Mouse (Mus musculus): Measurements from ENCODE around the gene Inhbe. TPM values are rescaled to one million over a fixed set of nuclear protein-coding genes. Genes with fewer than 3 reads are reported as not detected.

Gene Inhbe
- polyA plus RNA-seq, 1 experiment, result 0.10 TPM

GRCm38 (mm10) chr10:127348957-127349356, 5.3 kb downstream of the Inhbe start:
- DNase-seq (ENCODE audit: extremely low spot score in 1 of 2, low spot score in 1 of 2), result no peak

DNA sequence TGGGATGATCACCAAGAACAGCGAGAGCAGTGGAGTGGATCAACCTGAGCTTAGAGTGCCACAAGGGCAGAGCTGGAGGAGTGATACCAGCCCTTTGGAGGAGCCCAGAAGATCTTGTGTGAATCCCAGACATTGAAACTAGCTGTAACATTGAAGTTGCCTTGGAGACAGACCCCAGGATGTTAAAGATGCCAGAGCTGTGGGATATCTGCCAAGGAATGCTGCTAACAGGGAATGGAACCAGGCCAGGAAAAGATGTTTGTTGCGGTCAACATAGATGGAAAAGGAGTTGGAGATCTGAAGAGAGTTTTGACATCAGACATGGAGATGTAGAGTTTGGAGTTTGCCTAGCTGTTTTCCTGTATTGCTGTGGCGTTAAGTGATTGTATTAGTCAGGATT, 8.0 kb downstream of the Inhbe start:
- DNase-seq (ENCODE audit: extremely low spot score in 1 of 2, low spot score in 1 of 2), result no peak

- no peak for DNase-seq (ENCODE audit: extremely low spot score in 1 of 2, low spot score in 1 of 2)
Measured at GRCm38 (mm10) chr10:127343029-127343428, 11.2 kb downstream of the Inhbe start.

- peak; percentile 63 to 83 for DNase-seq (ENCODE audit: extremely low spot score in 1 of 2, low spot score in 1 of 2)
Measured at GRCm38 (mm10) chr10:127341891-127342639, 12.1 kb downstream of the Inhbe start, which contains the start of gene Gli1. TSS of gene Gli1 (minus strand) at chr10:127341974.

DNA sequence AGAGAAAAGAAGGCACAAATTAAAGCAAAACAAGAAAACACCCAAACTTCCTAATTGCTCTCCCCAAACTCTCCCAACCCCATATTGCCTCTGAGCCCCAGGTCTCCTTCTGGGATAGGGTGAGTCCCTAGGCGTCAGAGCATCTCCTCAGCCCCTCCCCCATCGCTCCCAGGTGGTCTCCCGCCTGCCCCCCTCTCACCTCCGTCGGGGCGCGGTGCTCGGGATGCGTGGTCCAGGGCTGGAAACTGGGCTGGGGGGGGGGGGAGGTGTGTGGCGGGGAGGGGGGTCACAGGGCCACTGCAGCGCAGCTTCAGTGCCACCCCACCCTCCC, 12.9 kb downstream of the Inhbe start:
- DNase-seq (ENCODE audit: extremely low spot score in 1 of 2, low spot score in 1 of 2), result no peak

GRCm38 (mm10) chr10:127340577-127341359, 13.4 kb downstream of the Inhbe start:
- DNase-seq (ENCODE audit: extremely low spot score in 1 of 2, low spot score in 1 of 2), result no peak

GRCm38 (mm10) chr10:127339683-127340576, 14.3 kb downstream of the Inhbe start:
- no peak for DNase-seq (ENCODE audit: extremely low spot score in 1 of 2, low spot score in 1 of 2)

GRCm38 (mm10) chr10:127338930-127339682, 15.1 kb downstream of the Inhbe start:
- peak; percentile 86 to 97 for DNase-seq (ENCODE audit: extremely low spot score in 1 of 2, low spot score in 1 of 2)

DNA sequence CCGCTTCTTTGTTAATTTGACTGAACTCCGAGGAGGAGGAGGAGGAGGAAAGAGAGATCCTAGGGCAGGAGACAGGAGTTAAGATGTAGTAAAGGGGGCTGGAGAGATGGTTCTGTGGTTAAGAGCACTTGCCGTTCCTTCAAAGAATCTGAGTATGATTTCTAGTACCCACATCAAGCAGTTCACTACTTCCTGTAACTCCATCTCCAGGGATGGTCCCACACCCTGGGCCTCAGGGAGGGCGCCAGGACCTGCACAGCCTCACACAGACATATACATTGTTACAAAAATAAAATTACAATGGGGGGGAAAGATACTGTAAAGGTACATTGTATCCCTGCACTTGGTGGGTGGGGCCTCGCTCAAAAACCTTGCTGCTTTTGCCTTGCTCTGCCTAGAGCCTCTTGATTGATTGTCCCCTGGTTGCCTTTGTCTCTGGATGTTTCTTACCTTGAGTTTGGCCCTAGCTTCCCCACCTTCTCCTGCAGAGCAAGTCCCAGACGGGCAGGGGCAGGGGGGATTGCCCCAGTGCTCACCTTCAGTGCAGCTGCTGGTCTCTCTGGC, 16.6 kb downstream of the Inhbe start:
- DNase-seq (ENCODE audit: extremely low spot score in 1 of 2, low spot score in 1 of 2), result no peak

GRCm38 (mm10) chr10:127336952-127337351, 17.3 kb downstream of the Inhbe start:
- no peak for DNase-seq (ENCODE audit: extremely low spot score in 1 of 2, low spot score in 1 of 2)

DNA sequence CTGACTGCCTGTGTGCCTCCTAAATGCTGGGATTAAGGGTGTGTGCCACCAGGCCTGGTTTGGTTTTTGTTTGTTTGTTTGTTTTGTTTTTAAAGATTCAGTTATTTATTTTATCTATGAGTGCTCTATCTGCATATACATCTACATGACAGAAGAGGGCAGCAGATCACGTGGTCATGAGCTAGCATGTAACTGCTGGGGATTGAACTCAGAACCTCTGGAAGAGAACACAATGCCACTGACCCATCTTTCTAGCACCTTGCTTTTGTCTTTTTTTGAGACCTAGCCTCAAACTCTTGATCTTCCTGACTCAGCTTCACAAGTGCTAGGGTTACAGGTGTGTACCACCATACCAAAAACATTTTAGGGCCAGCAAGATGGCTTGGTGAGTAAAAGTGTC, 18.9 kb downstream of the Inhbe start:
- no peak for DNase-seq (ENCODE audit: extremely low spot score in 1 of 2, low spot score in 1 of 2)

- DNase-seq (ENCODE audit: extremely low spot score in 1 of 2, low spot score in 1 of 2), result no peak
Measured at GRCm38 (mm10) chr10:127333152-127333551, 21.1 kb downstream of the Inhbe start.

- DNase-seq (ENCODE audit: extremely low spot score in 1 of 2, low spot score in 1 of 2), result no peak
Measured at GRCm38 (mm10) chr10:127332211-127332874, 21.9 kb downstream of the Inhbe start.

- DNase-seq (ENCODE audit: extremely low spot score in 1 of 2, low spot score in 1 of 2), result no peak
Measured at GRCm38 (mm10) chr10:127330212-127330611, 24.0 kb downstream of the Inhbe start.

DNA sequence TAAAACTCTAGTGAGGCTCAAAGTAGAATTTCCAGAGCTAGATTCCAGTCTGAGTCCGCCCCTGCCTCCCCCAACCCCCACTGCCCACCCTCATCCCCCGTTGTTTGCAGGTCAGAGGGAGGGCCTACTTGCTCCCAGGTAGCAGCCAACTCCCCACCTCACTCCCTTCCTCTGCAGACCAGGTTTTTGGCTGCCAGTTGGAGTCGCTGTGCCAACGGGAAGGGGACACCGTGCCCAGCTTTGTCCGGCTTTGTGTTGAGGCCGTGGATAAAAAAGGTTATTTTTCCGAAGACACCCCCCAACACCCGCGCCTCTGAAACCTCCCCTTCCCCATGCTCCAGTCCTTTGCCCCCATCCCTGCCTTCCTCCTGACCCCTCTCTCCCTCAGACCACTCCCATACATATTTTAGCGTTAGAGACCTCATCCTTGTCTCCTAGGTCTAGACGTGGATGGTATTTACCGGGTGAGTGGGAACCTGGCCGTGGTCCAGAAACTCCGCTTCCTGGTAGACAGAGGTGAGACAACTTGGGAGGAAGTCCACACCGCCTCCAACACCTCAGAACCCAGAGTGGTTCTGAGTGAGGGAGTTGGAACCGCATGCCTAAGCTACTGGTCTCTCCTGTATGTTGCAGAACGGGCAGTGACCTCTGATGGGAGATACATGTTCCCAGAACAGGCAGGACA, 26.6 kb downstream of the Inhbe start:
- DNase-seq (ENCODE audit: extremely low spot score in 1 of 2, low spot score in 1 of 2), result no peak

- no peak for DNase-seq (ENCODE audit: extremely low spot score in 1 of 2, low spot score in 1 of 2)
Measured at GRCm38 (mm10) chr10:127326828-127327227, 27.4 kb downstream of the Inhbe start.

DNA sequence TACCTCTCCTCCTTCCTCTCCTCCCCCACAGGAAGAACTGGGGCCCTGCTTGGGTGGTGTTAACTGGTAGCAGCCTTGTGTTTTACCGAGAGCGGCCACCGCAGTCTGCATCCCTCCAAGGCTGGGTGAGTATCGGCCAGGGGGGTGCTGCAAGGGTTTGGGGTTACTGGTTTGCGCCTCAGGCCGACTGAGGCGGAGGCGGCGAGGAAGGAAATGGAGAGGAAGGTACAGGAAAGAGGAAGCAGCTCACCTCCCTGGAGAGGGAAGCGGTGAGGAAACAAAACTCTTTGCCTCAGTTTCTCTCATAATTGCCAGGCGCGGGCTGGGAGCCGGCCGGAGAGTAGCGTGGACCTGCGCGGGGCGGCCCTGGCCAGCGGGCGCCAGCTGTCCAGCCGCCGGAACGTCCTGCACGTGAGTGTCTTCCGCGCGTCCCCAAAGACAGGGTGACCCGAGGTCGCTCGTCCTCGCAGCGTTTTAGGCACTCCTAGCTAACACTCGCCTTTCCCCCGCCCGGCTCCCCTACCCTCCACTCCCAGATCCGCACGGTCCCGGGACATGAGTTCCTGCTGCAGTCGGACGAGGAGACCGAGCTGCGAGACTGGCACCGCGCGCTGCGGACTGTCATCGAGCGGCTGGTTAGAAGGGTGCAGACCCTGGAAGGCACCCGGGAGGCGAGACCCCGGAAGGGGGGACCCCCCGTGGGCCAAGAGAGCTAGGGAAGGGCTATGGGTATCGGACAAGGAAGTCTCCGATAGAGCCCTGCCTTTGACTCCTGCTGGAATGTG, 28.0 kb downstream of the Inhbe start:
- no peak for DNase-seq (ENCODE audit: extremely low spot score in 1 of 2, low spot score in 1 of 2)

DNA sequence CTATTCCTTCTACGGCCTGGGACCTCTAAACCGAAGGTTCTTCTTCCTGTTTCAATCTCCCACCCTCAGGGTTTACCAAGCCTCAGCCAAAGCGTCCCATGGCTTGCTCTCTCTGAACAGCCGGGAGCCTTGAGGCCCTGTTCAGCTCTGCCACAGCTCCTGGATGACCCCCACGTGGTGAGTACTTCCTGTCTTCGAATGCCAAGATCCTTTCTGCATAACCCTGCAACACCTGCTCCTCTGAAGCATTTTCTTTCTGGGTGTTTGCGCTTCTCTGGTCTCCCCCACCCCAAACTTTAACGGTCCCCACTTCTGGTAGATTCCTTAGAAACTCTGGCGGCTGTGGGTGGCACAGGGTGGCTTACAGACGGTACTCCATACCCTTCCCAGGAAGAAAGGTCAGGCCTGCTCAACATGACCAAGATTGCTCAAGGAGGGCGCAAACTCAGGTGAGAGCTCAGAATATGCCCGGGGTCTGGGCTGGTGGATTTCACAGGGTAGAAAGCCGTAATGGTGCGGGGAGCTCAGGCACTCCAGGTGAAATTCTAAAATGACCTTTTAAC, 28.7 kb downstream of the Inhbe start:
- DNase-seq (ENCODE audit: extremely low spot score in 1 of 2, low spot score in 1 of 2), result no peak

Data from frontal cortex, adult 2 months (tissue).